Mouse (Mus musculus) CH12.LX (cell line): ENCODE data around the gene Hist1h3i.

ENCODE experiments used
- JUND ChIP-seq: conservative IDR thresholded peaks from 2 replicates; pipeline ENCODE4 v1.6.1; 2011; ENCODE audit warnings: low read depth, low read length, improper control_type of control experiment
- POLR2A ChIP-seq: IDR thresholded peaks from 2 replicates; pipeline ENCODE4 v1.6.1; 2011; ENCODE audit warnings: low read depth, mild to moderate bottlenecking, improper control_type of control experiment, low read length
- ZC3H11A ChIP-seq: IDR thresholded peaks from 2 replicates; pipeline ENCODE4 v1.6.1; 2012; ENCODE audit warnings: low read depth, mild to moderate bottlenecking, inconsistent platforms, low read length, improper control_type of control experiment

DNA sequence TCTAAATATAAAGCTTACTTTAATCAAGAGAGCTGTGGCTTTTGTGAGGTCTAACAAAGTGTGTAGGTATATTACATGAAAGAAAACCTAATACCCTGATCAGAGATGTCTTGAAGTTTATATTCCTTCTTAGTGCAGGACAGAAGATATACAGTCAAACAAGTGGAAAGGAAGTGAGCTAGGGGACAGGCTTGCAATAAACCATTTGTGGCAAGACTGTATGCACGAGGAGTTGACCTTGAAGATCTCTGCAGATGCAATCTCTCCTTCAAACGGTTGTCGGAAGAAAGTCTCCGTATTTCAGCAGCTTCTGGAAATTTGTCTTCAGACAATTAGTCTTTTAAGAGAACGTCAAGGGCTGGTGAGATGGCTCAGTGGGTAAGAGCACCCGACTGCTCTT, 6.8 kb upstream of the Hist1h3i start:
- no peak for TF ChIP-seq POLR2A
- no peak for TF ChIP-seq JUND
- no peak for TF ChIP-seq ZC3H11A
